11 mouse cellular contexts compared by ENCODE assay signal in genomic region chr5:111239223-111239622, GRCm38 (mm10).
DNase-seq lines count a peak whose midpoint lies in the region; ATAC-seq lines count a peak whose summit lies in the region.
"Had no signal": no experiment of that assay in that cellular context is flagged by ENCODE, and none has a peak within 500 bp of the region (broad histone marks: within the 10 kb centered on the region; RNA-seq: fewer than 3 reads in every experiment).

No protein-coding gene starts in this region.

- H3K27me3 ChIP-seq in intestine, embryonic 15.5 days (replicated peaks): no peaks in the 10 kb centered on the region
- H3K27me3 ChIP-seq: embryonic facial prominence, embryonic 12.5 days had no signal

- H3K4me1 ChIP-seq in intestine, embryonic 15.5 days (replicated peaks): no peaks in the 10 kb centered on the region; the same call in 1 of the 2 replicates

- H3K4me3 ChIP-seq in intestine, embryonic 15.5 days (replicated peaks): no peak overlapping the region
- H3K4me3 ChIP-seq: embryonic facial prominence, embryonic 12.5 days; heart, embryonic 10.5 days had no signal

- H3K4me2 ChIP-seq in intestine, embryonic 15.5 days (replicated peaks): no peak overlapping the region
- H3K4me2 ChIP-seq: embryonic facial prominence, embryonic 12.5 days had no signal

- H3K36me3 ChIP-seq in intestine, embryonic 15.5 days: no peaks in the 10 kb centered on the region

- ATAC-seq in intestine, embryonic 15.5 days: peak; percentile 92

- peak; percentile 44 to 62 for DNase-seq in kidney, postnatal 4 days
- DNase-seq in kidney, postnatal 14 days: no peak
- DNase-seq in ZHBTc4 (ENCODE audit: low read depth, low spot score): peak; percentile 93
- peak; percentile 25 to 39 for DNase-seq in spleen, postnatal 14 days (ENCODE audit: low spot score in 2 of 2)
- DNase-seq in gastrocnemius, postnatal 25 days: no peak
- DNase-seq in T-cell, adult 2 months (ENCODE audit: low spot score): no peak
- DNase-seq in neural tube, embryonic 10.5 days (ENCODE audit: extremely low spot score, low spot score): no peak
- DNase-seq: adrenal gland, adult 8-10 months had no signal

- WGBS in intestine, embryonic 15.5 days: 35% methylated on average over 7 of the region's 7 CpGs

- no peak overlapping the region for H3K27ac ChIP-seq in intestine, embryonic 15.5 days
- H3K27ac ChIP-seq: embryonic facial prominence, embryonic 12.5 days; heart, embryonic 10.5 days had no signal

- no peak overlapping the region for H3K9ac ChIP-seq in intestine, embryonic 15.5 days
- H3K9ac ChIP-seq: embryonic facial prominence, embryonic 12.5 days had no signal

- H3K9me3 ChIP-seq in intestine, embryonic 15.5 days: no peaks in the 10 kb centered on the region
- H3K9me3 ChIP-seq: embryonic facial prominence, embryonic 12.5 days; heart, embryonic 10.5 days had no signal

Comparison
In these comparisons a context has a peak if more than half of its experiments do, and no peak if none do; other contexts are left out.
1. DNase-seq: peak in kidney, postnatal 4 days (2 of 2), ZHBTc4 (single experiment) and spleen, postnatal 14 days (2 of 2); none in kidney, postnatal 14 days (single experiment), gastrocnemius, postnatal 25 days (single experiment), T-cell, adult 2 months (single experiment) and neural tube, embryonic 10.5 days (single experiment).